Mouse (Mus musculus) ES-Bruce4 (cell line): Measurements from ENCODE around the gene Dnah11. TPM values are rescaled to one million over a fixed set of nuclear protein-coding genes. Genes with fewer than 3 reads are reported as not detected.

Experiments
- H3K27ac ChIP-seq: 2 replicates; pipeline ENCODE4 v1.5.1; 2012; ENCODE audit warnings: low read length, inconsistent platforms; ENCODE audit not compliant: insufficient read depth
- H3K27me3 ChIP-seq: 2 replicates; pipeline ENCODE4 v1.6.1; 2012; ENCODE audit warnings: mild to moderate bottlenecking, low read length, inconsistent platforms; ENCODE audit not compliant: control insufficient read depth, poor library complexity, insufficient read depth, severe bottlenecking
- H3K36me3 ChIP-seq: 2 replicates; pipeline ENCODE4 v1.6.1; 2012; ENCODE audit warnings: inconsistent platforms, mild to moderate bottlenecking, low read length, moderate library complexity; ENCODE audit not compliant: control insufficient read depth, poor library complexity, insufficient read depth, severe bottlenecking
- H3K4me1 ChIP-seq: one replicate; pipeline ENCODE4 v1.8.1; 2011; ENCODE audit warnings: low read length; ENCODE audit not compliant: control insufficient read depth, insufficient read depth
- H3K4me3 ChIP-seq: 2 replicates; pipeline ENCODE4 v1.5.1; 2011; ENCODE audit warnings: low read depth, mild to moderate bottlenecking, low read length
- H3K9ac ChIP-seq: 2 replicates; pipeline ENCODE4 v1.6.1; 2012; ENCODE audit warnings: low read depth, mild to moderate bottlenecking, inconsistent platforms; ENCODE audit not compliant: poor library complexity, severe bottlenecking
- H3K9me3 ChIP-seq: replicated peaks from 2 replicates; pipeline ENCODE4 v1.6.1; 2012; ENCODE audit warnings: mild to moderate bottlenecking, low read length, inconsistent platforms; ENCODE audit not compliant: control insufficient read depth, poor library complexity, insufficient read depth, severe bottlenecking
- CTCF ChIP-seq: IDR thresholded peaks from one replicate; pipeline ENCODE4 v1.8.1; 2011; ENCODE audit warnings: low read depth, low read length
- EP300 ChIP-seq: IDR thresholded peaks from 2 replicates; pipeline ENCODE4 v1.6.1; 2011; ENCODE audit warnings: low read depth, low read length; ENCODE audit not compliant: insufficient read depth
- POLR2A ChIP-seq: IDR thresholded peaks from one replicate; pipeline ENCODE4 v1.8.1; 2011; ENCODE audit warnings: low read length; ENCODE audit not compliant: insufficient read depth
- polyA plus RNA-seq: library from polyadenylated mRNA; stranded (reverse); fragments of >200 nt; gene quantifications from 2 replicates; pipeline ENCODE4 v1.2.4, GENCODE M21; 2011; ENCODE audit warnings: low read depth; ENCODE audit not compliant: missing spikeins, insufficient read depth, insufficient read length

Dnah11 gene
- polyA plus RNA-seq, 1 experiment, result 0.07 TPM

- H3K27ac ChIP-seq, result no peak overlapping the region
- no peaks in the 10 kb centered on the region for H3K4me1 ChIP-seq
- H3K36me3 ChIP-seq, result no peaks in the 10 kb centered on the region
- H3K27me3 ChIP-seq, result no peaks in the 10 kb centered on the region
- no peak overlapping the region for H3K4me3 ChIP-seq
- no peak for TF ChIP-seq CTCF
- TF ChIP-seq POLR2A, result no peak
- no peak for TF ChIP-seq EP300
- no peaks in the 10 kb centered on the region for H3K9me3 ChIP-seq
- no peak overlapping the region for H3K9ac ChIP-seq
These were observed 11.2 kb downstream of the Dnah11 start for GRCm38 (mm10) chr12:118187663-118188062.

- Histone ChIP-seq H3K27me3 (no peaks in the 10 kb centered on the region), H3K9me3 (no peaks in the 10 kb centered on the region), H3K9ac (no peak overlapping the region), H3K27ac (no peak overlapping the region), H3K4me1 (no peaks in the 10 kb centered on the region), H3K4me3 (no peak overlapping the region), H3K36me3 (no peaks in the 10 kb centered on the region)
- TF ChIP-seq EP300 (no peak), POLR2A (no peak), CTCF (no peak)
These were observed 11.9 kb downstream of the Dnah11 start for GRCm38 (mm10) chr12:118186881-118187489.

- TF ChIP-seq EP300 (no peak), POLR2A (no peak), CTCF (no peak)
- Histone ChIP-seq H3K4me3 (no peak overlapping the region), H3K9ac (no peak overlapping the region), H3K36me3 (no peaks in the 10 kb centered on the region), H3K9me3 (no peaks in the 10 kb centered on the region), H3K27me3 (no peaks in the 10 kb centered on the region), H3K4me1 (no peaks in the 10 kb centered on the region), H3K27ac (no peak overlapping the region)
These were observed 12.5 kb downstream of the Dnah11 start for GRCm38 (mm10) chr12:118186120-118186880.

- no peaks in the 10 kb centered on the region for H3K4me1 ChIP-seq
- no peak for TF ChIP-seq CTCF
- no peaks in the 10 kb centered on the region for H3K9me3 ChIP-seq
- no peak overlapping the region for H3K4me3 ChIP-seq
- no peak overlapping the region for H3K27ac ChIP-seq
- H3K9ac ChIP-seq, result no peak overlapping the region
- no peaks in the 10 kb centered on the region for H3K27me3 ChIP-seq
- no peaks in the 10 kb centered on the region for H3K36me3 ChIP-seq
These were observed 14.1 kb downstream of the Dnah11 start for GRCm38 (mm10) chr12:118184731-118185130.

GRCm38 (mm10) chr12:118177756-118178155, 21.1 kb downstream of the Dnah11 start:
- Histone ChIP-seq H3K36me3 (no peaks in the 10 kb centered on the region), H3K4me1 (no peaks in the 10 kb centered on the region)
- no peak for TF ChIP-seq EP300
- no peak for TF ChIP-seq POLR2A
- no peak for TF ChIP-seq CTCF

GRCm38 (mm10) chr12:118164785-118165184, 34.1 kb downstream of the Dnah11 start:
- TF ChIP-seq EP300, result no peak
- TF ChIP-seq POLR2A, result no peak
- TF ChIP-seq CTCF, result no peak
- Histone ChIP-seq H3K4me1 (no peaks in the 10 kb centered on the region), H3K9ac (no peak overlapping the region), H3K27me3 (no peaks in the 10 kb centered on the region; the same call in 1 of the 2 replicates), H3K36me3 (no peaks in the 10 kb centered on the region), H3K9me3 (no peaks in the 10 kb centered on the region; the same call in 1 of the 2 replicates), H3K27ac (no peak overlapping the region), H3K4me3 (no peak overlapping the region)

More at GRCm38 (mm10) chr12:118177756-118178155, 21.1 kb downstream of the Dnah11 start:
- H3K9ac ChIP-seq, result no peak overlapping the region
- no peak overlapping the region for H3K27ac ChIP-seq
- H3K9me3 ChIP-seq, result no peaks in the 10 kb centered on the region
- H3K27me3 ChIP-seq, result no peaks in the 10 kb centered on the region
- no peak overlapping the region for H3K4me3 ChIP-seq
